Mouse (Mus musculus): ENCODE results near the gene Chst8. TPM values are rescaled to one million over a fixed set of nuclear protein-coding genes. Genes with fewer than 3 reads are reported as not detected.

Chst8 gene
- not detected for polyA plus RNA-seq (2014; fragmentation: Illumina TruSeq; extraction: RNeasy Lipid Tissue Mini Kit (QIAGEN cat#74804); ENCODE audit: low replicate concordance)

GRCm38 (mm10) chr7:34812531-34813111 lies at the start of gene Chst8:
Chst8 (minus strand) TSS chr7:34812711.

GRCm38 (mm10) chr7:34656632-34657031 lies 155.9 kb downstream of the Chst8 start, which contains the start of gene Kctd15:
Kctd15 (minus strand) TSS chr7:34656732.

Other genes with a start within 250 kb of the Chst8 start
- 0.30 TPM for gene Kctd15, start 156.0 kb downstream of the Chst8 start, polyA plus RNA-seq (2014; fragmentation: Illumina TruSeq; extraction: RNeasy Lipid Tissue Mini Kit (QIAGEN cat#74804); ENCODE audit: low replicate concordance)
- gene Pepd, start 99.7 kb upstream of the Chst8 start, polyA plus RNA-seq (2014; fragmentation: Illumina TruSeq; extraction: RNeasy Lipid Tissue Mini Kit (QIAGEN cat#74804); ENCODE audit: low replicate concordance): 140 TPM
- gene Cebpg, start 243.9 kb upstream of the Chst8 start, polyA plus RNA-seq (2014; fragmentation: Illumina TruSeq; extraction: RNeasy Lipid Tissue Mini Kit (QIAGEN cat#74804); ENCODE audit: low replicate concordance): 123 TPM

Data from small intestine, adult 10 weeks (tissue).